Mouse (Mus musculus): ENCODE measurements around the gene Ntmt1. TPM values are rescaled to one million over a fixed set of nuclear protein-coding genes. Genes with fewer than 3 reads are reported as not detected.

Ntmt1 gene
- polyA plus RNA-seq (2012) = 1.8 TPM in 2 replicates

- Histone ChIP-seq H3K27me3 (ENCODE audit: control insufficient read depth) (peaks cover 40% of the 10 kb centered on the region), H3K4me1 (ENCODE audit: control insufficient read depth) (peaks cover 38% of the 10 kb centered on the region), H3K36me3 (ENCODE audit: control insufficient read depth) (peaks cover 19% of the 10 kb centered on the region), H3K4me3 (replicated peaks) (peak within 1 kb of the TSS; percentile 83), H3K9me3 (ENCODE audit: control insufficient read depth, low read length) (no peaks in the 10 kb centered on the region)
- TF ChIP-seq GATA1 (IDR thresholded peaks at IDR 0.05; ENCODE audit: low read length) (no peak), TAL1 (IDR thresholded peaks at IDR 0.05; ENCODE audit: low read length) (no peak)
These were observed at the start of gene Ntmt1 for GRCm38 (mm10) chr2:30807648-30808295. Gene Ntmt1, plus strand, starts transcription at chr2:30807826.

- TF ChIP-seq TAL1 (IDR thresholded peaks at IDR 0.05; ENCODE audit: low read length) (no peak), GATA1 (IDR thresholded peaks at IDR 0.05; ENCODE audit: low read length) (no peak)
- Histone ChIP-seq H3K9me3 (ENCODE audit: control insufficient read depth, low read length) (no peaks in the 10 kb centered on the region; the same call in 1 of the 2 replicates), H3K27me3 (ENCODE audit: control insufficient read depth) (peaks cover 14% of the 10 kb centered on the region), H3K4me3 (replicated peaks) (no peak overlapping the region), H3K4me1 (ENCODE audit: control insufficient read depth) (peaks cover 11% of the 10 kb centered on the region), H3K36me3 (ENCODE audit: control insufficient read depth) (no peaks in the 10 kb centered on the region)
These were observed 49.1 kb upstream of the Ntmt1 start for GRCm38 (mm10) chr2:30758341-30759087.

GRCm38 (mm10) chr2:30759088-30759374 lies 48.6 kb upstream of the Ntmt1 start:
- Histone ChIP-seq H3K4me3 (replicated peaks) (no peak overlapping the region), H3K36me3 (ENCODE audit: control insufficient read depth) (no peaks in the 10 kb centered on the region), H3K4me1 (ENCODE audit: control insufficient read depth) (peaks cover 11% of the 10 kb centered on the region), H3K27me3 (ENCODE audit: control insufficient read depth) (peaks cover 14% of the 10 kb centered on the region), H3K9me3 (ENCODE audit: control insufficient read depth, low read length) (no peaks in the 10 kb centered on the region; the same call in 1 of the 2 replicates)
- TF ChIP-seq TAL1 (IDR thresholded peaks at IDR 0.05; ENCODE audit: low read length) (no peak), GATA1 (IDR thresholded peaks at IDR 0.05; ENCODE audit: low read length) (no peak)

- Histone ChIP-seq H3K36me3 (ENCODE audit: control insufficient read depth) (no peaks in the 10 kb centered on the region), H3K4me1 (ENCODE audit: control insufficient read depth) (peaks cover 11% of the 10 kb centered on the region), H3K9me3 (ENCODE audit: control insufficient read depth, low read length) (no peaks in the 10 kb centered on the region; the same call in 1 of the 2 replicates), H3K4me3 (replicated peaks) (no peak overlapping the region), H3K27me3 (ENCODE audit: control insufficient read depth) (peaks cover 14% of the 10 kb centered on the region)
- TF ChIP-seq TAL1 (IDR thresholded peaks at IDR 0.05; ENCODE audit: low read length) (no peak), GATA1 (IDR thresholded peaks at IDR 0.05; ENCODE audit: low read length) (no peak)
These were observed 48.2 kb upstream of the Ntmt1 start for GRCm38 (mm10) chr2:30759442-30759841.

GRCm38 (mm10) chr2:30759858-30760547 lies 47.6 kb upstream of the Ntmt1 start:
- TF ChIP-seq TAL1 (IDR thresholded peaks at IDR 0.05; ENCODE audit: low read length) = no peak
- TF ChIP-seq GATA1 (IDR thresholded peaks at IDR 0.05; ENCODE audit: low read length) = no peak
- Histone ChIP-seq H3K4me1 (ENCODE audit: control insufficient read depth) (peaks cover 11% of the 10 kb centered on the region), H3K4me3 (replicated peaks) (no peak overlapping the region), H3K9me3 (ENCODE audit: control insufficient read depth, low read length) (no peaks in the 10 kb centered on the region; the same call in 1 of the 2 replicates), H3K36me3 (ENCODE audit: control insufficient read depth) (no peaks in the 10 kb centered on the region), H3K27me3 (ENCODE audit: control insufficient read depth) (peaks cover 17% of the 10 kb centered on the region)

- TF ChIP-seq GATA1 (IDR thresholded peaks at IDR 0.05; ENCODE audit: low read length) (no peak), TAL1 (IDR thresholded peaks at IDR 0.05; ENCODE audit: low read length) (no peak)
These were observed 46.9 kb upstream of the Ntmt1 start for GRCm38 (mm10) chr2:30760706-30761105.

GRCm38 (mm10) chr2:30766446-30766845 lies 41.2 kb upstream of the Ntmt1 start:
- peaks cover 46% of the 10 kb centered on the region for H3K4me1 ChIP-seq (ENCODE audit: control insufficient read depth)

More at GRCm38 (mm10) chr2:30760706-30761105, 46.9 kb upstream of the Ntmt1 start:
- Histone ChIP-seq H3K4me1 (ENCODE audit: control insufficient read depth) (peaks cover 15% of the 10 kb centered on the region), H3K36me3 (ENCODE audit: control insufficient read depth) (no peaks in the 10 kb centered on the region), H3K4me3 (replicated peaks) (no peak overlapping the region), H3K9me3 (ENCODE audit: control insufficient read depth, low read length) (no peaks in the 10 kb centered on the region; the same call in 1 of the 2 replicates), H3K27me3 (ENCODE audit: control insufficient read depth) (peaks cover 21% of the 10 kb centered on the region)

GRCm38 (mm10) chr2:30767626-30768240 lies 39.9 kb upstream of the Ntmt1 start:
- Histone ChIP-seq H3K36me3 (ENCODE audit: control insufficient read depth) (no peaks in the 10 kb centered on the region), H3K4me1 (ENCODE audit: control insufficient read depth) (peaks cover 59% of the 10 kb centered on the region), H3K27me3 (ENCODE audit: control insufficient read depth) (peaks cover 27% of the 10 kb centered on the region), H3K4me3 (replicated peaks) (no peak overlapping the region), H3K9me3 (ENCODE audit: control insufficient read depth, low read length) (no peaks in the 10 kb centered on the region)
- TF ChIP-seq TAL1 (IDR thresholded peaks at IDR 0.05; ENCODE audit: low read length) = no peak
- no peak for TF ChIP-seq GATA1 (IDR thresholded peaks at IDR 0.05; ENCODE audit: low read length)

More at GRCm38 (mm10) chr2:30766446-30766845, 41.2 kb upstream of the Ntmt1 start:
- Histone ChIP-seq H3K36me3 (ENCODE audit: control insufficient read depth) (no peaks in the 10 kb centered on the region), H3K9me3 (ENCODE audit: control insufficient read depth, low read length) (no peaks in the 10 kb centered on the region), H3K27me3 (ENCODE audit: control insufficient read depth) (peaks cover 27% of the 10 kb centered on the region), H3K4me3 (replicated peaks) (no peak overlapping the region)
- TF ChIP-seq GATA1 (IDR thresholded peaks at IDR 0.05; ENCODE audit: low read length) (no peak), TAL1 (IDR thresholded peaks at IDR 0.05; ENCODE audit: low read length) (no peak)
